Mouse (Mus musculus) liver, postnatal 0 days (tissue): Measurements from ENCODE around the gene Elac2. TPM values are rescaled to one million over a fixed set of nuclear protein-coding genes. Genes with fewer than 3 reads are reported as not detected.

Source experiments
- ATAC-seq: fragments of 200-750 bp; cut with Nextera tagmentation; 2 replicates; pipeline ENCODE4 v1.8.0; 2017; ENCODE audit warnings: mild to moderate bottlenecking, moderate library complexity
- DNase-seq: peaks from one replicate; pipeline ENCODE4 v3.0.0-alpha.2; 2016
- H3K27ac ChIP-seq: fragments of 300-500 bp; sonication (generic); 2 replicates; pipeline ENCODE4 v1.5.1; 2014; ENCODE audit warnings: antibody characterized with exemption, moderate library complexity, mild to moderate bottlenecking, low read depth
- H3K27me3 ChIP-seq: fragments of 300-500 bp; sonication (generic); 2 replicates; pipeline ENCODE4 v1.6.1; 2014; ENCODE audit warnings: low read length, control low read depth, mixed read lengths; ENCODE audit not compliant: insufficient read depth
- H3K36me3 ChIP-seq: fragments of 300-500 bp; sonication (generic); replicated peaks from 2 replicates; pipeline ENCODE4 v1.6.1; 2014; ENCODE audit warnings: mild to moderate bottlenecking, control low read depth, low read length, moderate library complexity, mixed read lengths; ENCODE audit not compliant: insufficient read depth
- H3K4me1 ChIP-seq: fragments of 300-500 bp; sonication (generic); 2 replicates; pipeline ENCODE4 v1.6.1; 2014; ENCODE audit warnings: antibody characterized with exemption, mild to moderate bottlenecking, control low read depth; ENCODE audit not compliant: insufficient read depth
- H3K4me2 ChIP-seq: fragments of 300-500 bp; sonication (generic); 2 replicates; pipeline ENCODE4 v1.6.1; 2014; ENCODE audit warnings: low read depth, mild to moderate bottlenecking, low read length, moderate library complexity, mixed read lengths
- H3K4me3 ChIP-seq: fragments of 300-500 bp; sonication (generic); 2 replicates; pipeline ENCODE4 v1.5.1; 2014; ENCODE audit warnings: low read depth, low read length
- H3K9ac ChIP-seq: fragments of 300-500 bp; sonication (generic); replicated peaks from 2 replicates; pipeline ENCODE4 v1.6.1; 2014; ENCODE audit warnings: mild to moderate bottlenecking, moderate library complexity
- H3K9me3 ChIP-seq: fragments of 300-500 bp; sonication (generic); 2 replicates; pipeline ENCODE4 v1.6.1; 2016; ENCODE audit warnings: mild to moderate bottlenecking, control low read depth, low read length, mixed read lengths
- CTCF ChIP-seq: sonication (generic); IDR thresholded peaks from 2 replicates; pipeline ENCODE4 v1.5.1; 2016; ENCODE audit warnings: antibody characterized with exemption, low read depth
- EP300 ChIP-seq: IDR thresholded peaks from 2 replicates; pipeline ENCODE4 v1.6.1; 2016; ENCODE audit warnings: antibody characterized with exemption, low read depth, mild to moderate bottlenecking
- WGBS: fragments of 180-500 bp; shearing (Covaris S2); extraction: QIAGEN DNeasy Blood & Tissue Kit; methylation state at CpG from one replicate; pipeline ENCODE4 v1.1.7; 2014; ENCODE audit not compliant: insufficient replicate concordance; 5-methylcytosine and 5-hydroxymethylcytosine counted together
- polyA plus RNA-seq: library from polyadenylated mRNA; unstranded; fragments of >200 nt; fragmentation: Nextera tagmentation; extraction: Ambion mirVana; gene quantifications from 2 replicates; pipeline ENCODE4 v1.2.1, GENCODE M21; 2015

The Elac2 gene
- polyA plus RNA-seq, 1 experiment from 2014 or later, result 8.3 TPM

DNA sequence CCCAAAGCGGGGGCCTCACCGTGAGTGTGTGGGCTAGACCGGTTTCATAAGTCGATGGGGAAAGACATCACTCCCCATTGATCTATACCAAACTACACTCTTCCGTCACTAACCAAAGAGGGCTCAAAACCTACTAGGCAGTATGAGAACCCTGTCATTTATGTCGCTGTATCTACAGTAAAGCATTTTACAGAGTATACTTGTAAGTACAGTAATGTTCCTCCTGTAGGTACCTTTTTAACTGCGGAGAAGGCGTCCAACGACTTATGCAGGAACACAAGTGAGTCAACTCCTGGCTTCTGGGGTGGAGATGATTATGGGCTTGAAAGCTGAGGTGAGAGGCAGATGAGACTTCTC lies 629 bp downstream of the Elac2 start:
- peaks cover 10% of the 10 kb centered on the region for H3K36me3 ChIP-seq
- H3K27me3 ChIP-seq, result no peaks in the 10 kb centered on the region
- H3K4me1 ChIP-seq, result peaks cover 15% of the 10 kb centered on the region
- no peak for TF ChIP-seq CTCF
- TF ChIP-seq EP300, result no peak
- WGBS, result 6% methylated on average over 9 of the region's 9 CpGs
- H3K27ac ChIP-seq, result peak overlapping the region; percentile 56; the same call in 1 of the 2 replicates
- peak overlapping the region; percentile 99 for H3K4me2 ChIP-seq
- no peaks in the 10 kb centered on the region for H3K9me3 ChIP-seq
- peak overlapping the region; percentile 83 for H3K9ac ChIP-seq
- peak overlapping the region; percentile 98 for H3K4me3 ChIP-seq
- no peak for ATAC-seq
- DNase-seq, result no peak

DNA sequence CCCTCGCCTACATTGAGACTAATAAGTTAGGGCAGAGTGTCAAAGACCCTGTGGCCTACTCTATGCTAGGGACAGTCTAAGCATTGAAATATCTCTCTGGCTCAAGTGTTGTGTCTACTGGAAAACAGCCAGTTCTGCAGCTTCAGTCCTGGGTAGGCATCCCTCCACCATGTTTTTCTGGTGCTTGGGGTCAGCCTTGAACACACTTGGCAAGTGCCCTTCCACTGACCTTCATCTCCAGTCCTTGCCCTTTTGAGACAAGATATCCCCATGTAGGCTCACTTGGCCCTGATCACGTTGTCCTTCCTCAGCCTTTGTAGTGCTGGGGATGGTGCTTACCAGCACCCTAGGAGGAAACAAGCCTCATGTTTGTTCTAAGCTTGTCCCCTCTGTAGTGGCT lies 9.7 kb downstream of the Elac2 start:
- peaks cover 74% of the 10 kb centered on the region for H3K36me3 ChIP-seq
- H3K9ac ChIP-seq, result no peak overlapping the region

DNA sequence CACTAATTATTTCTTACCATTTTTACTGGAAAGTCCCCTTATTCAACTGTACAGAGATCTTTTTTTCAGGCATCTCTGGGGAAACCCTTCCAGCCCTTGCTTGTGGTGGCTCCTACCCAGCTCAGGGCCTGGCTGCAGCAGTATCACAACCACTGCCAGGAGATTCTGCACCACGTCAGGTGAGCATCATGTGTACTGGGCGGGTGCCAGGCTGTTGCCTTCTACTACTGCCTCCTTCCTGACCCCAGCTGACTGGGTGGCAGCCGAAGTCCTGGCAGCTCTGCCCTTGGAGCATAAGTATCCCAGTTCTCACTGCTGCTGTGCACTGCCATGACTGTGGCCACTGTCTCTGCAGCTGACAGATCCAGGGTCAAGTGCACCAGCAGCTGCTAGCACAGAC lies 19.6 kb downstream of the Elac2 start:
- ATAC-seq, result no peak

More for the DNA sequence above, 9.7 kb downstream of the Elac2 start:
- 83% methylated on average over 2 of the region's 2 CpGs for WGBS
- Histone ChIP-seq H3K4me3 (no peak overlapping the region), H3K4me2 (no peak overlapping the region), H3K9me3 (no peaks in the 10 kb centered on the region), H3K27me3 (no peaks in the 10 kb centered on the region), H3K4me1 (no peaks in the 10 kb centered on the region), H3K27ac (no peak overlapping the region)
- no peak for TF ChIP-seq CTCF
- TF ChIP-seq EP300, result no peak
- ATAC-seq (no peak), DNase-seq (no peak)

DNA sequence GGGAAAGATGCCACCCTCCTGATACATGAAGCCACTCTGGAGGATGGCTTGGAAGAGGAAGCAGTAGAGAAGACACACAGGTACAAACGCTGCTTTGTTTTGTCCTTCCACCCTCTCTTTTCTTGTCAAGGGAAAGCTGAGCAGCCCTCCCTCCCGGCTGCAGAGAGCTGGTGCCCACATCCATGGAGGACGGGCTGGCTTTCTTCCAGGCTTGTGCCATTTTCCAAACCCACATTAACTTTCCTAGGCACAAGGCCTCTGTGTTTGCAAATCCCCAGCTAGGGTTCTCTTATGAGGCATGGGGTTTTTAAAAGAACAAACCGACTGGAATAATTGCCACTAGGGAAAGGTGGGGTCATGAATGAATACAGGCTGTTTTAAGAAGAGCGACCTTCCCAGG lies 20.8 kb downstream of the Elac2 start:
- no peak overlapping the region for H3K9ac ChIP-seq
- H3K4me1 ChIP-seq, result no peaks in the 10 kb centered on the region
- TF ChIP-seq EP300 (no peak), CTCF (no peak)
- WGBS, result 83% methylated on average over 5 of the region's 5 CpGs
- no peak overlapping the region for H3K4me3 ChIP-seq
- no peak overlapping the region for H3K27ac ChIP-seq
- DNase-seq (no peak), ATAC-seq (no peak)
- no peaks in the 10 kb centered on the region for H3K27me3 ChIP-seq
- H3K9me3 ChIP-seq, result no peaks in the 10 kb centered on the region
- peaks cover 49% of the 10 kb centered on the region for H3K36me3 ChIP-seq
- H3K4me2 ChIP-seq, result no peak overlapping the region

More for the DNA sequence above, 19.6 kb downstream of the Elac2 start:
- 72% methylated on average over 3 of the region's 3 CpGs for WGBS
- no peak overlapping the region for H3K4me2 ChIP-seq
- H3K36me3 ChIP-seq, result peaks cover 61% of the 10 kb centered on the region
- H3K27ac ChIP-seq, result no peak overlapping the region
- H3K4me3 ChIP-seq, result no peak overlapping the region
- no peaks in the 10 kb centered on the region for H3K4me1 ChIP-seq
- no peak for DNase-seq
- H3K9me3 ChIP-seq, result no peaks in the 10 kb centered on the region
- H3K9ac ChIP-seq, result no peak overlapping the region
- H3K27me3 ChIP-seq, result no peaks in the 10 kb centered on the region
- TF ChIP-seq EP300 (no peak), CTCF (no peak)

DNA sequence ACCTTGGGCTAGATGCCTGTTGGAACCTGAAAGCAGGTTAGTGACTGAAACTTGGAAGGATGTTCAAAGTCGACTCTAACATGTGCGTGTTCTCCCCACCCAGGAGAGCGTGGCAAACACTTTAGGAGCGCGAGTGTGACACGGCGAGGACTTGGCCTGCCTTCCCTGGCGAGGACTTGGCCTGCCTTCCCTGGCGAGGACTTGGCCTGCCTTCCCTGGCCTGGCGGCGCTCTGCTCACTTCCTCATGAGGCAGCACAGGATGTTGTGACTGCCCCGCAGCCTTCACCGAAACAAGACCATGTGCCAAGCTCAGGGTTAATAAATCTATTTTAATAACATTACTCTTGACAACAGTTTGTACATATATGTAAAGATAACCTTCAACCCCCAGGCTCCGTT lies 22.9 kb downstream of the Elac2 start:
- no peak overlapping the region for H3K4me2 ChIP-seq
- no peak for DNase-seq
- no peaks in the 10 kb centered on the region for H3K9me3 ChIP-seq
- H3K9ac ChIP-seq, result no peak overlapping the region
- no peak overlapping the region for H3K4me3 ChIP-seq
- ATAC-seq, result no peak
- H3K27ac ChIP-seq, result no peak overlapping the region
- H3K4me1 ChIP-seq, result no peaks in the 10 kb centered on the region
- TF ChIP-seq EP300 (no peak), CTCF (no peak)
- H3K36me3 ChIP-seq, result peaks cover 39% of the 10 kb centered on the region
- WGBS, result 86% methylated on average over 14 of the region's 14 CpGs
- H3K27me3 ChIP-seq, result no peaks in the 10 kb centered on the region

DNA sequence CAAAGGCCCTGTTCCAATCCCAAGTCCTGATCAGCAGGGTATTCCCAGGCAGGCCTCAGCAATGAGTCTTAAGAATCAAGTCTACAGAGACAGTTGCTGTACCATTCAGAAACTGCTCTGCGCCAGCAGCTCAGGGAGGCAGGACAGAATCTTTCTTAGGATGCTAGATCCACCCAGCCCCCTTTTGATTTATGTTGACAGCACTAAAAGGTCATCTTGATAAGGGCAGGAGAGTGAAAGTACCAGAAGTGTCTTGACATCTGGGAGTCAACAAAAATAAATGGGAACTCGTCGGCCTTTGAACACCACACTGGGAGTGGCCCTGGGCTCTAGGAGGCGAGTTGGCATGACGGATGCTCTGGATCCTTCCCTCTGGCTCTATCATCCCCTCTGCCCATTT lies 24.8 kb downstream of the Elac2 start:
- no peak overlapping the region for H3K4me2 ChIP-seq
- DNase-seq (no peak), ATAC-seq (no peak)
- no peak overlapping the region for H3K4me3 ChIP-seq
- H3K9ac ChIP-seq, result no peak overlapping the region
- H3K36me3 ChIP-seq, result peaks cover 32% of the 10 kb centered on the region
- WGBS, result 69% methylated on average over 5 of the region's 5 CpGs
- no peak overlapping the region for H3K27ac ChIP-seq
- TF ChIP-seq EP300 (no peak), CTCF (no peak)
- H3K4me1 ChIP-seq, result no peaks in the 10 kb centered on the region
- no peaks in the 10 kb centered on the region for H3K27me3 ChIP-seq
- no peaks in the 10 kb centered on the region for H3K9me3 ChIP-seq

DNA sequence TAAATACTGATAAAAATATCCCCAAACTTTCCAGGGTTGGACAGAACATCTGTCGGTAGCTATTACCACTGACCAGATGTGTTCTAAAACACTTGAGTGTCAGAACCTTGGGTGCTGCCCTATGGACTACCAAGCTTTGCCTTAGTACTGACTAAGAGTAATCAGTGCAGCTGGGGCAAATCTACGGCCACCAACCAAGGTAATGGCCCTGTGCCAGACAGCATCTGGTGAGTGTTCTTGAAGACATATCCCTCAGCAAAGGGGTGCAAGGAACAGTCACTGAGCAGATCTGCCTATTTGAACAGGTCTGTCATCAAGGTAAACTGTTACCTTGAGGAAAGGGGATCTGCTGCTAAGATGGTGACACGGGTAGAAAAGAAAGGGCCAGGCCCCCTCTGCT lies 26.0 kb downstream of the Elac2 start:
- H3K9ac ChIP-seq, result no peak overlapping the region
- no peak overlapping the region for H3K27ac ChIP-seq
- TF ChIP-seq EP300 (no peak), CTCF (no peak)
- DNase-seq (no peak), ATAC-seq (no peak)
- no peak overlapping the region for H3K4me3 ChIP-seq
- 74% methylated on average over 3 of the region's 3 CpGs for WGBS
- no peaks in the 10 kb centered on the region for H3K4me1 ChIP-seq
- H3K36me3 ChIP-seq, result peaks cover 29% of the 10 kb centered on the region
- H3K27me3 ChIP-seq, result no peaks in the 10 kb centered on the region
- H3K9me3 ChIP-seq, result no peaks in the 10 kb centered on the region
- H3K4me2 ChIP-seq, result no peak overlapping the region
